Mouse (Mus musculus): ENCODE measurements around the gene Prdm16.

GRCm38 (mm10) chr4:154521881-154522676 is 114.6 kb downstream of the Prdm16 start:
- TF ChIP-seq POLR2A (IDR thresholded peaks at IDR 0.05; ENCODE audit: borderline replicate concordance, low read depth, low read length) (no peak), CTCF (IDR thresholded peaks at IDR 0.05; ENCODE audit: low read depth, low read length) (no peak)

Data from bone marrow macrophage, adult 2 months (primary cell).